Mouse (Mus musculus) midbrain, embryonic 15.5 days (tissue): ENCODE results near the gene Kctd11. TPM values are rescaled to one million over a fixed set of nuclear protein-coding genes. Genes with fewer than 3 reads are reported as not detected.

Source experiments
- ATAC-seq: fragments of 200-750 bp; cut with Nextera tagmentation; replicated peaks from 2 replicates; pipeline ENCODE4 v1.8.0; 2017; ENCODE audit warnings: moderate TSS enrichment
- H3K27ac ChIP-seq: fragments of 300-500 bp; sonication (generic); 2 replicates; pipeline ENCODE4 v1.5.1; 2015; ENCODE audit warnings: mild to moderate bottlenecking, inconsistent platforms
- H3K27me3 ChIP-seq: fragments of 300-500 bp; sonication (generic); replicated peaks from 2 replicates; pipeline ENCODE4 v1.6.1; 2015; ENCODE audit warnings: inconsistent platforms
- H3K36me3 ChIP-seq: fragments of 300-500 bp; sonication (generic); replicated peaks from 2 replicates; pipeline ENCODE4 v1.6.1; 2015; ENCODE audit warnings: inconsistent platforms
- H3K4me1 ChIP-seq: fragments of 300-500 bp; sonication (generic); 2 replicates; pipeline ENCODE4 v1.6.1; 2015; ENCODE audit warnings: inconsistent platforms
- H3K4me2 ChIP-seq: fragments of 300-500 bp; sonication (generic); 2 replicates; pipeline ENCODE4 v1.6.1; 2015; ENCODE audit warnings: inconsistent platforms, mild to moderate bottlenecking, moderate library complexity
- H3K4me3 ChIP-seq: fragments of 300-500 bp; sonication (generic); 2 replicates; pipeline ENCODE4 v1.5.1; 2015; ENCODE audit warnings: mild to moderate bottlenecking, inconsistent platforms
- H3K9ac ChIP-seq: fragments of 300-500 bp; sonication (generic); 2 replicates; pipeline ENCODE4 v1.6.1; 2015; ENCODE audit warnings: mild to moderate bottlenecking, inconsistent platforms
- H3K9me3 ChIP-seq: fragments of 300-500 bp; sonication (generic); 2 replicates; pipeline ENCODE4 v1.6.1; 2016; ENCODE audit warnings: inconsistent platforms
- WGBS: fragments of 180-500 bp; shearing (Covaris S2); methylation state at CpG from one replicate; pipeline ENCODE4 v1.1.7; 2015; ENCODE audit warnings: mixed read lengths; 5-methylcytosine and 5-hydroxymethylcytosine counted together
- polyA plus RNA-seq: library from polyadenylated mRNA; unstranded; fragments of >200 nt; fragmentation: Nextera tagmentation; extraction: Ambion mirVana; gene quantifications from 2 replicates; pipeline ENCODE4 v1.2.1, GENCODE M21; 2015

Kctd11 gene
- polyA plus RNA-seq, 1 experiment from 2014 or later: 1.7 TPM

DNA sequence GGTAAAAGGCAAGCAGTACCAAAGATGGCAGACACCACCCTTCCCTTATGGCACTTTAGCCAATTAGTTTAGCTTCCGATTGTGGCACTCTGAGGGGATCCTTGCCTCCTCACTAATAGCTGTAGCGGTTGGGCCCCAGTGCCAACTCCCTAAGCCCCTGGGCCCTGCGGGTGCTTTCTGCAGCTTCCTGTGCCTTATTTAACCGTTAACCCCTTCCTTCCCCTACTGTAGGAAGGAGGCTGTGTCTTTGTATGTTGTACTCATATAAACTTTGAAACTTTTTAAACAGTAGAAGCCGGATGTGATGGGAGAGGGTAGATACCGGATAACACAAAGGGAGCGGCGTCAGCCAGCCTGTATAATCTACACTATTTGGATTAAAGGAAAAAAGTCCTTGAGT, 30.5 kb downstream of the Kctd11 start:
- 73% methylated on average over 8 of the region's 8 CpGs for WGBS

DNA sequence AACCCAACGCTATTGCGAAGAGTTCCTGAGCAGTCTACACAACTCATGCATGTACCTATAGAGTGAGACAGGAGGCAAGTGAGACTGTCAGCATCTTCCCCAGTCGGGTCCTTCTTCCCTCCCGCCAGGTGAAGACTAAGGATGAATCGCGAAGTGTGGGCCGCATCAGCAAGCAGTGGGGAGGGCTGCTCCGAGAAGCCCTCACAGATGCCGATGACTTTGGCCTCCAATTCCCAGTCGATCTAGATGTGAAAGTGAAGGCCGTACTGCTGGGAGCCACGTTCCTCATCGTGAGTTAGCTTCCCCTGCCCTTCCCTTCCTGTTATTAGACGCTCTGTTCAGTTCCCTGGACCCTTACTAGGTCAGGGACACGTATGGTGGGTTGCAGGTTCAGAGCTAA, 31.3 kb downstream of the Kctd11 start:
- no peaks in the 10 kb centered on the region for H3K9me3 ChIP-seq
- H3K4me3 ChIP-seq: no peak overlapping the region
- H3K4me2 ChIP-seq: no peak overlapping the region
- H3K4me1 ChIP-seq: peaks cover 29% of the 10 kb centered on the region
- peaks cover 13% of the 10 kb centered on the region; the same call in 1 of the 2 replicates for H3K36me3 ChIP-seq
- no peaks in the 10 kb centered on the region for H3K27me3 ChIP-seq
- no peak overlapping the region for H3K9ac ChIP-seq
- 94% methylated on average over 15 of the region's 15 CpGs for WGBS
- H3K27ac ChIP-seq: no peak overlapping the region
- ATAC-seq: no peak

More for the DNA sequence above, 30.5 kb downstream of the Kctd11 start:
- no peak for ATAC-seq
- no peak overlapping the region for H3K4me3 ChIP-seq
- peaks cover 13% of the 10 kb centered on the region; the same call in 1 of the 2 replicates for H3K36me3 ChIP-seq
- no peak overlapping the region for H3K27ac ChIP-seq
- no peak overlapping the region for H3K9ac ChIP-seq
- no peaks in the 10 kb centered on the region for H3K9me3 ChIP-seq
- no peaks in the 10 kb centered on the region for H3K27me3 ChIP-seq
- no peak overlapping the region for H3K4me2 ChIP-seq
- peaks cover 23% of the 10 kb centered on the region for H3K4me1 ChIP-seq

DNA sequence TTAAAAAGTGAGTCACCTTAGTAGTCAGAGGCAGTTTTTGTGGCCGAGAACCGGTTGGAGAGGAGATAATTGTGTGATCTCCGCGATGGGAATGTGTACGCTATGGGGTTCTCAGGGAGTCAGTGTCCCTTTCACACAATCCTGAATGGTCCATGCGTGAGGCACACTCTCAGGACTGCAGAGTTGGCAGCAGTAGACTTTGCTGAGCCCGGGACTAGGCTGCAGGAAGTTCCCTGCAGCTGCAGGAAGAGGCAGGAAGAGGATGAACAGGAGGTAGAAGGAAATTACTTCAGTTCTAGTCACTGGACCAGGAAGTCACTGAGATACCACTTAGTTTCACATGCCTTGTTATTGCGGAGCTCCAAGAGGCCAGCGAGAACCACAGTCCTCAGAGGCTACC, 32.1 kb downstream of the Kctd11 start:
- Histone ChIP-seq H3K27me3 (no peaks in the 10 kb centered on the region), H3K27ac (no peak overlapping the region), H3K4me1 (peaks cover 29% of the 10 kb centered on the region), H3K9ac (no peak overlapping the region), H3K36me3 (peaks cover 13% of the 10 kb centered on the region; the same call in 1 of the 2 replicates), H3K9me3 (no peaks in the 10 kb centered on the region), H3K4me3 (no peak overlapping the region), H3K4me2 (no peak overlapping the region)
- no peak for ATAC-seq
- 93% methylated on average over 9 of the region's 9 CpGs for WGBS

DNA sequence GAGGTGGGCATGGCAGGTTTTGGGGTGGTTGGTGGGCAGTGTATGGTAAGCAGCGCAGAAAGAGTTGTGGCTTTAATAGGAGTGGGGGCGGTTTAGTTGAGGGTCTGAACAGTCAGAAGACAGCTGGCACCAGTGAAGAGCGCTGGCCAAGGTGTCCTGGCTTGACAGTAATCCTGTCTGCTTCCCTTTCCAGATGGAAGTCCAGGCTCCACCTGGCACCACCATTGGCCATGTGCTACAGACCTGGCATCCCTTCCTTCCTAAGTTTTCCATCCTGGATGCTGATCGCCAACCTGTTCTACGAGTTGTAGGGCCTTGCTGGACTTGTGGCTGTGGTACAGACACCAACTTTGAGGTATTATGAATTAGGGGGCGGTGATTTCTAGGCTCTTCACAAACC, 33.2 kb downstream of the Kctd11 start:
- no peak overlapping the region for H3K9ac ChIP-seq
- H3K4me2 ChIP-seq: peak overlapping the region; percentile 92
- H3K27me3 ChIP-seq: no peaks in the 10 kb centered on the region
- H3K9me3 ChIP-seq: no peaks in the 10 kb centered on the region
- H3K4me3 ChIP-seq: peak overlapping the region; percentile 81; the same call in 1 of the 2 replicates
- no peak overlapping the region for H3K27ac ChIP-seq
- WGBS: 98% methylated on average over 6 of the region's 6 CpGs
- peaks cover 13% of the 10 kb centered on the region; the same call in 1 of the 2 replicates for H3K36me3 ChIP-seq
- no peak for ATAC-seq
- peaks cover 29% of the 10 kb centered on the region for H3K4me1 ChIP-seq

DNA sequence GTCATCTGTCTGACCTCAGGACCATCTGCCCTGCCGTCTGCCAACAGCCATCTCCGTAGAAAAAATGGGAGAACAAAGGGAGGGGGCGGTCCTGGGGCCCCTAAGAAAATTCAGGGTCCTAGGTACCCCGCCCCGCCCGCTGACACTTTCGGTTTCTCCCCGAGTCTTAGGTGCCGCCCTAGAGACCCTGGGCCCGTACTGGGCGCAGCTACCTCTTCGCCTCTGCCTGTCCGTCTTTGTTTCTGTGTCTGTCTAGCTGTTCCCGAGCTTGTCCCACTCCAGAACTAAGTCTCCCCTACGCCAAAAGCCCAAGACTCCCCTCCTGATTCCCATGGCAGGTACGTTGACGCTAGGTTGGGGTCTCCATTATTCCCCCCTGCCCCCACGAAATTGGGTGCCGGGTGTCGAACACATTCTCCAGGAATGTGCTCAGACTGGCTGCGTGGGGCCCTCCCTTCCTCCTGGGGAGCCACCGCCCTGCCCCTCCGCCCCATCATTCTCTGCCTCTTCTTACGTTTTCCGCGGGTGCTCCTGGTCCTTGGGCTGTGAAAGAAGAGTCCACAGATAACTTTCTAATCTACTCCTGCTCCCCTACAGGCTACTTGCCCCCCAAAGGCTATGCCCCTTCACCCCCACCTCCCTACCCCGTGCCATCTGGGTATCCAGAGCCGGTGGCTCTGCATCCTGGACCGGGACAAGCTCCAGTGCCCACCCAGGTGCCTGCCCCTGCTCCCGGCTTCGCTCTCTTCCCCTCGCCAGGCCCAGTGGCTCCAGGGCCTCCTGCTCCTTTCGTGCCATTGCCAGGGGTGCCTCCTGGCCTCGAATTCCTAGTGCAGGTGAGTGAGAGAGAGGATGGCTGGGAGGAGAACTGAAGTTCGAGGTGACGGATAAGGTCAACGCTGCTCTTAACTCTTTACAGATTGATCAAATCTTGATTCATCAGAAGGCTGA, 34.2 kb downstream of the Kctd11 start:
- Histone ChIP-seq H3K4me1 (peaks cover 29% of the 10 kb centered on the region), H3K27me3 (no peaks in the 10 kb centered on the region), H3K9me3 (no peaks in the 10 kb centered on the region), H3K36me3 (peaks cover 13% of the 10 kb centered on the region; the same call in 1 of the 2 replicates), H3K9ac (peak overlapping the region; percentile 95), H3K4me3 (peak overlapping the region; percentile 81), H3K4me2 (peak overlapping the region; percentile 92), H3K27ac (peak overlapping the region; percentile 97)
- peak; percentile 68 for ATAC-seq
- 13% methylated on average over 37 of the region's 37 CpGs for WGBS

DNA sequence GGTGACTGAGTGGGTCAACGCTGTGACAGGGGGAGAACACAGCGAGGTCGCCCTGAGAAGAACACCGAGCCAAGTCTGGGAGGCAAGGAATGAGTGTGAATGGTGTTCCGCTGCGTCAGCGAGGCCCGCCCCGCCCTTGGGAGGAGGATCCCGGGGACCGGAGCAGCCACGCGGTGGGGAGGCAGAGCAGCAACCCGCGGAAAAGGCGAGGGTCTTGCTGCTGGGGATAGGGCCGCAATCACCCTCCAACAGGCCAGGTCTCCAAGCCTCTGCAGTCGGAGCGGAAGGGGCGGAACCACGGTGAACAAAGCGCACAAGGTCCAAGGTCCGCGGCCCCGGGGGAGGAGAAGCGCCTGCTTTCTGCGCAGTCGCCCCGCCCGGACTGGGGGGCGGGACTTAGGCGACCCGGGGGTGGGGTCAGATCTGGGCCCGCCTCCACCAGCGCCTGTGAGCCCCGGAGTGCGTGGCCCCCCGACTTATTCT, 35.0 kb downstream of the Kctd11 start, which contains the start of gene Plscr3:
Plscr3 (plus strand) TSS at position 179 of the 483 bp plus-strand sequence.
- Histone ChIP-seq H3K27me3 (no peaks in the 10 kb centered on the region), H3K27ac (peak within 1 kb of the TSS; percentile 97), H3K36me3 (peaks cover 8% of the 10 kb centered on the region; the same call in 1 of the 2 replicates), H3K4me3 (peak within 1 kb of the TSS; percentile 81), H3K4me1 (peaks cover 29% of the 10 kb centered on the region), H3K9me3 (no peaks in the 10 kb centered on the region), H3K4me2 (peak within 1 kb of the TSS; percentile 92), H3K9ac (peak within 1 kb of the TSS; percentile 95)
- peak; percentile 93 for ATAC-seq
- WGBS: under 1% methylated on average over 36 of the region's 38 CpGs

DNA sequence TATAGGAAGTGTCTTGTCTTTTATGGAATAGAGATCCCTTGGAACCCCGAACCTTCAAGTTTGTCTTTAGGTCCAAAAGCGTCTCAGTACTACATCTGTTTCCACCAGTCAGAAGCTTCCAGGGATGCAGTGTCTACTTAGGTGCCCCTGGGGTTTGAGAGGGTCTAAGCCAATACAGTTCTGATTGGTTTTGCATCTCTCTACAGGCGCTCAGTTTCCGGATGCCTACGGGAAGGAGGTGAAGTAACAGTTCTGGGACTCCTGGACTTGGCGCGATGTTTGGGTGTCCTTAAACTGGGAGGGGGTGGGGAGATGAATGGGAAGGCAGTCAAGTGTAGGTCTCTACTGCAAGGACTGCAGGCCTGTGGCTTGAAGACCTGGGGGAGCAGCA, 42.5 kb downstream of the Kctd11 start:
- H3K9ac ChIP-seq: peak overlapping the region; percentile 66
- 0 out of 2 replicates have a peak, but pooled peaks have one; percentile 1 for ATAC-seq
- peak overlapping the region; percentile 89 for H3K4me3 ChIP-seq
- H3K4me1 ChIP-seq: peaks cover 36% of the 10 kb centered on the region
- H3K4me2 ChIP-seq: peak overlapping the region; percentile 96
- no peaks in the 10 kb centered on the region for H3K27me3 ChIP-seq
- H3K36me3 ChIP-seq: no peaks in the 10 kb centered on the region; the same call in 1 of the 2 replicates
- H3K9me3 ChIP-seq: no peaks in the 10 kb centered on the region
- peak overlapping the region; percentile 97 for H3K27ac ChIP-seq
- WGBS: 2% methylated on average over 7 of the region's 7 CpGs

DNA sequence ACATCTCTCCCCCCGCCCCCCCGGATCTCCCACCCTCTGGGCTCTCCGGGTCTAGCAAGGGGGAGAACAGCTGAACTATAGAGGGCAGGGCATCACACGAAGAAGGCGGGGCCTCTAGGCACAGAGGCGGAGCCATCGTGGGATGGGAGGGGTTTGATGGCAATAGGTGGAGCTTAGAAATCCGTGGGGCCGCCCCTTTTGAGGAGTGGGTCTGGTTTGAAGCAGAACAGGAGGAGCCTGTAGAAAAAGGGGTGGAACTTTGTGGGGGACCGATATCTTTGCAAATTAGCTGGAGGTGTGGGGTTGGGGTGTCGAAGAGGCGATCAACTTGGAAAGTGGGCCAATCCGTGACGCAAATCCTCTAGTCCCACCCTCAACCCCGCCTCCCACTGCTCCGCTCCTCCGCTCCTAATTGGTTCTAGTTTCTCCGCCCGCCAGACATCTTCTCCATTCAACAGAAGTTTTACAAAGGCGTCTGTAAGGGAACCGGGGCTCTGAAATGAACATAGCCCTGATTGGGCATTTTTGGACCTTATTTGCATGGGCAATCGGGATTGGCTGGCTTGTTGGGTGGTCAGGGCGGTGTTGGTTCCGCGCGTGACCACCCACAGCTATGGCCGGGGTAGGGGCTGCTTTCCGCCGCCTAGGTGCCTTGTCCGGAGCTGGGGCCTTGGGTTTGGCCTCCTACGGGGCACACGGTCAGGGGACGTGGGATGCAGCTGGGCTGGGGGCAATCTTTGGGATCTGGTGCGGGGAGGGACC, 43.1 kb downstream of the Kctd11 start, which contains the start of gene Tmem256:
Tmem256 (plus strand) TSS at position 563 of the 762 bp plus-strand sequence.
- Histone ChIP-seq H3K9ac (peak within 1 kb of the TSS; percentile 98), H3K4me2 (peak within 1 kb of the TSS; percentile 96), H3K27me3 (no peaks in the 10 kb centered on the region), H3K4me1 (peaks cover 40% of the 10 kb centered on the region), H3K36me3 (no peaks in the 10 kb centered on the region; the same call in 1 of the 2 replicates), H3K27ac (peak within 1 kb of the TSS; percentile 97), H3K9me3 (no peaks in the 10 kb centered on the region), H3K4me3 (peak within 1 kb of the TSS; percentile 89)
- ATAC-seq: peak; percentile 92
- WGBS: under 1% methylated on average over 34 of the region's 34 CpGs

DNA sequence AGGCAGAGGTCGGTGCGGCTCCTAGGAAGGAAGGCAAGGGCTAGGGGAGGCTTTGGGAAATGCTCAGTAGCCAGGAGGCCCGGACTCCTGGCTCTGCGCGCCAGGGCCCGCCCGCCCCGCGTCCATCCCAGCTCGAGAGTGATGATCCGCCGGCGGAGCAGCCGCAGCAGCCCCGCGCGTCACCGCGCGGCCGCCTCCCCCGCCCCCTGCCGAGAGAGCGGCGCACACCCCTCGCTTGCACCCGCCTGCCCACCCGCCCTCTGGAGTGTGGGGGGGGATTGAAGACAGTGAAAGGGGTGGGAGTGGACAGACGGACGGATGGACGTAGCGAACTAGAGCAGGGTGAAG, 43.6 kb downstream of the Kctd11 start, which contains the start of gene Nlgn2:
Nlgn2 (minus strand) TSS at position 181 of the 348 bp plus-strand sequence.
- peak; percentile 82 for ATAC-seq
- H3K4me3 ChIP-seq: peak within 1 kb of the TSS; percentile 89
- H3K27me3 ChIP-seq: no peaks in the 10 kb centered on the region
- no peaks in the 10 kb centered on the region for H3K9me3 ChIP-seq
- peaks cover 43% of the 10 kb centered on the region for H3K4me1 ChIP-seq
- no peaks in the 10 kb centered on the region; the same call in 1 of the 2 replicates for H3K36me3 ChIP-seq
- H3K27ac ChIP-seq: peak within 1 kb of the TSS; percentile 97
- H3K9ac ChIP-seq: peak within 1 kb of the TSS; percentile 98
- peak within 1 kb of the TSS; percentile 96 for H3K4me2 ChIP-seq
- WGBS: 0% methylated on average over 29 of the region's 32 CpGs

DNA sequence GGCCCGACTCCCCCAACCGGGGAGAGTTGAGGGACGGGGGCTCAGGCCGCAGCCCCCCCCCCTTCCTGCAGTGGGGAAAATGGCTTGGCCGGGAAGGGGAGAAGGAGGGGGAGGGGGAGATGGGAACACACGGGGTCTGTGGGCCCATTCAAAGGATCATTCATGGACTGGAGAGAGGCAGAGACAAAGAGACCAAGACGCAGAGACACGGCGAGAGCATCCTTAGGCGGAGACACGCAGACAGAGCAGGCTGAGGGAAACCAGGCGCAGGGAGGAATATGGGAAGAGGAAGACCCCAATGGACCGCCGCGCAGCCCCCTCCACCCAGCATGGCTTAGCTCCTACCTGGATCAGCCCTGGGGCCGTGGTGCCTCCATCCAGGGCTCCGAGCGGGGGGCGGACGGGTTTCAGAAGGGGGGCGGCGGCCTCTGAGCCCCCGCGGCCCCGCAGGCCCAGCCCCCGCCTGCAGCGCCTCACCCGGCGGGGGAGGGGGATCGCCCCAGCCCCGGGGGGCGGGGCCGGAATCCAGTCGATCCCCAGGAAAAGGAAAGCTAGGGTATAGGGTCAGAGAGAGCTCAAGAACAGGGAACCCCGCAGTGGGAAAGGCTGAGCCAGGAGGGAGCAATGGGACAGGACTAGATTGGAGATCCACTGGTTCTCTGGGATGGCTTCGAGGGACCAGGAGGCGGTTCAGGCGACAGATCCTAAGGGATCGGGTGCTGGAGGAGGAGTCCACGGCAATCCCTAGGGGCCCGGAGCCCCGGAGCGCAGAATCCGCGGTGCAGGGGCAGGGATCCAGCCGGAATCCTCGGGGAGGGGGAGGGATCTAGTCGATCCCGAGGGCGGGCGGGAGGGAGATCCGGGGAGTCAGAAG, 44.3 kb downstream of the Kctd11 start:
- Histone ChIP-seq H3K4me3 (peak overlapping the region; percentile 89), H3K36me3 (peaks cover 3% of the 10 kb centered on the region; the same call in 1 of the 2 replicates), H3K27me3 (no peaks in the 10 kb centered on the region), H3K4me1 (peaks cover 46% of the 10 kb centered on the region), H3K4me2 (peak overlapping the region; percentile 96), H3K9ac (peak overlapping the region; percentile 98), H3K27ac (peak overlapping the region; percentile 97), H3K9me3 (no peaks in the 10 kb centered on the region)
- ATAC-seq: peak; percentile 7
- WGBS: under 1% methylated on average over 51 of the region's 52 CpGs

DNA sequence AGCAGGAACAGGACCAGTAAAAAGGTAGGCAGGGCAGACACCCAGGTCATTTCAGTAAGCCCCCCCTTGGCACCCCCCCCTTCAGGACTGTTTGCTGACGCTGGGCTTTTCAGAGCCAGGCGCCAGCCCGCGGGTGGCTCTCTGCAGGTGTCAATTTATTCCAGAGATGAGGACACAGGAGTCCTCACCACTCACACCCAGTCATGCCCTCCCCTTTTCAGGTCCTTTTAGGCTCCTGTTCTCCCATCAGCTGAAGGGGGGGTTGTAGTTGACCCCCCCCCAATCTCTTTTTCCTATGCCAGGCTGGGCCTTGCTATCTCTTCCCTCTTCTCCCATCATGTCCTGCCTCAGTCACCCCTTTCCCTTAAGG, 45.3 kb downstream of the Kctd11 start:
- H3K27me3 ChIP-seq: no peaks in the 10 kb centered on the region
- peak overlapping the region; percentile 98 for H3K9ac ChIP-seq
- H3K27ac ChIP-seq: peak overlapping the region; percentile 97
- H3K4me1 ChIP-seq: peaks cover 46% of the 10 kb centered on the region
- H3K9me3 ChIP-seq: no peaks in the 10 kb centered on the region
- ATAC-seq: no peak
- 2% methylated on average over 4 of the region's 4 CpGs for WGBS
- peaks cover 3% of the 10 kb centered on the region; the same call in 1 of the 2 replicates for H3K36me3 ChIP-seq
- H3K4me2 ChIP-seq: peak overlapping the region; percentile 96
- peak overlapping the region; percentile 89 for H3K4me3 ChIP-seq
